Mouse (Mus musculus): ENCODE results near the gene Gnptab.

- no peak for TF ChIP-seq CTCF (conservative IDR thresholded peaks at IDR 0.05; ENCODE audit: low read length)
- TF ChIP-seq POU5F1 (IDR thresholded peaks at IDR 0.05; ENCODE audit: borderline replicate concordance, low read length), result no peak
- TF ChIP-seq NANOG (IDR thresholded peaks at IDR 0.05; ENCODE audit: borderline replicate concordance, low read length), result no peak
Observed at GRCm38 (mm10) chr10:88390096-88390790, 11.3 kb downstream of the Gnptab start.

All from E14TG2a.4 (cell line).